Mouse (Mus musculus) cerebellum, adult 2 months (tissue): ENCODE results near the gene Top1. TPM values are rescaled to one million over a fixed set of nuclear protein-coding genes. Genes with fewer than 3 reads are reported as not detected.

Experiments used
- DNase-seq, 2 experiments: peaks; one replicate each; pipeline ENCODE4 v3.0.0; 2021
- H3K27ac ChIP-seq: fragments of 200-500 bp; 2 replicates; pipeline ENCODE4 v1.5.1; 2012; ENCODE audit warnings: low read length, control low read depth, inconsistent platforms; ENCODE audit not compliant: insufficient read depth
- H3K27me3 ChIP-seq: fragments of 200-500 bp; 2 replicates; pipeline ENCODE4 v1.6.1; 2012; ENCODE audit warnings: inconsistent platforms, mild to moderate bottlenecking, low read length, moderate library complexity; ENCODE audit not compliant: control insufficient read depth, insufficient read depth
- H3K4me1 ChIP-seq: fragments of 200-500 bp; 2 replicates; pipeline ENCODE4 v1.6.1; 2011; ENCODE audit warnings: low read length; ENCODE audit not compliant: control insufficient read depth, insufficient read depth
- H3K4me3 ChIP-seq: fragments of 200-500 bp; replicated peaks from 2 replicates; pipeline ENCODE3; 2011; ENCODE audit warnings: mild to moderate bottlenecking, low read depth, low read length, control low read depth; ENCODE audit not compliant: insufficient read depth
- CTCF ChIP-seq: fragments of 200-500 bp; IDR thresholded peaks from 2 replicates; pipeline ENCODE4 v1.5.1; 2011; ENCODE audit warnings: low read depth, mild to moderate bottlenecking, control low read depth, low read length, moderate library complexity, borderline replicate concordance; ENCODE audit not compliant: insufficient read depth
- POLR2A ChIP-seq: fragments of 200-500 bp; IDR thresholded peaks from 2 replicates; pipeline ENCODE4 v1.6.1; 2011; ENCODE audit warnings: low read length, control low read depth, borderline replicate concordance; ENCODE audit not compliant: insufficient read depth
- WGBS: fragments of 180-500 bp; shearing (Covaris S2); methylation state at CpG from one replicate; pipeline ENCODE4 v1.1.7; 2018; 5-methylcytosine and 5-hydroxymethylcytosine counted together
- polyA plus RNA-seq: library from polyadenylated mRNA; depleted of rRNA; stranded (reverse); fragments of >200 nt; gene quantifications from 2 replicates; pipeline ENCODE4 v1.2.3, GENCODE M21; 2012

The Top1 gene
- polyA plus RNA-seq, 1 experiment: 29.4 TPM

DNA sequence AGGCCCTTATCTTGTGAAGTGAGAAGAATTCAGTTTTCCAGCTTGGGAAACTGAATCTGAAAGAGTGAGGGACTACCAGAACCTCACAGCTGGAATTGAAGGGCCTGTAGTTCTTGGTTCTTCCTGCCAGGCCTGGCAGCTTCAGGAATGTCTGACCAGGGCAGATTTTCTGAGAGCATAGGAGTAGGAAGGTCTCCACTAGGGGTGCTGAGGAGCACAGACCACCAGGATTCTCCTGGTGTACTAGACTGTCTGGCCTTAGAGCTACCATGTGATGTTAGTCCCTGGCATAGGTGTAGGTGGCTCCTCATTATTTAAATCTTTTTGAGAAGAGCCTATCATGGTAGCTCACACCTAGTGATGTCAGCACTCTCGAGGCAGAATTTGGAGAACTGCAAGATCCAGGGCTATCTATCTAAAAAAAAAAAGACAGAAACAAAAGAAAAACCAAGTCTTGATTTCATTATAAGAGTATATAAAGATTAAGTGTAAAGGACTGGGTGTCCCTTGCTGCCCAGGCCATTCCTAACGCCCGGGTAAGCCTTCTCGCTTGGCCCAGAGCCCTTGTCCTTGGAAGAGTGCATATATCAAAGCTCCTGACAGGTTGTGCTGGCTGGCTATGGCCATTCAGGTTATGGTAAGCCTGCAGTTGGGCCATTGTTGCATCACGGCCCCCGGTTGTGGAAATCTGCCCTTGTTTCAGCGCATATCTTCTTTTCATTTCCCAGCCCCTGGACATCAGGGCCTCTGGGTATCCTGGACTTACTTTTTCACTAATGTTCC is 98.5 kb downstream of the Top1 start:
- no peaks in the 10 kb centered on the region for H3K27me3 ChIP-seq
- peak; percentile 51 to 55 for DNase-seq
- TF ChIP-seq CTCF (peak; percentile 41; the same call in 1 of the 2 replicates), POLR2A (no peak)
- H3K4me1 ChIP-seq: peaks cover 20% of the 10 kb centered on the region
- no peak overlapping the region for H3K27ac ChIP-seq
- WGBS: 62% methylated on average over 7 of the region's 7 CpGs
- no peak overlapping the region for H3K4me3 ChIP-seq

DNA sequence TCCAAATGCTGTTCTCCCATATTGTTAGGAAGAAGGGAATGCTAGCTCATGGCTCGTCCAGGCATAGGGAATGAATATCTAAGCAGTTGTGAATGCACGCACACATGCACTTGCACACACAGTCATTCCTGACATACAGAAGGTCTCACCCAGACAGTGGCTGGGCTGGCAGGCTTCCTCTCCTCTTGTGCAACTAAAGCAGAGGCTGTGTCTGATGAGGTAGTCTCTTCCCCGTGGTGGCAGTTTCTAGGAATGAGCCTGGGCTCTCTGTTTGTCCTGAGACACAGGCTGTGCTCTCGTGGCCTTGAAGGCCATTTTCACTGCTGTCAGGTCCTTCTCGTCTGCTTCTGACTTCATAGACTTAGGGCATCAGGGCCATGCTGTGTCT is 99.1 kb downstream of the Top1 start:
- WGBS: 75% methylated on average over 5 of the region's 5 CpGs
- H3K4me1 ChIP-seq: peaks cover 17% of the 10 kb centered on the region
- no peak overlapping the region for H3K27ac ChIP-seq
- H3K27me3 ChIP-seq: no peaks in the 10 kb centered on the region
- no peak overlapping the region for H3K4me3 ChIP-seq
- no peak for TF ChIP-seq POLR2A
- no peak for TF ChIP-seq CTCF
- DNase-seq: no peak

DNA sequence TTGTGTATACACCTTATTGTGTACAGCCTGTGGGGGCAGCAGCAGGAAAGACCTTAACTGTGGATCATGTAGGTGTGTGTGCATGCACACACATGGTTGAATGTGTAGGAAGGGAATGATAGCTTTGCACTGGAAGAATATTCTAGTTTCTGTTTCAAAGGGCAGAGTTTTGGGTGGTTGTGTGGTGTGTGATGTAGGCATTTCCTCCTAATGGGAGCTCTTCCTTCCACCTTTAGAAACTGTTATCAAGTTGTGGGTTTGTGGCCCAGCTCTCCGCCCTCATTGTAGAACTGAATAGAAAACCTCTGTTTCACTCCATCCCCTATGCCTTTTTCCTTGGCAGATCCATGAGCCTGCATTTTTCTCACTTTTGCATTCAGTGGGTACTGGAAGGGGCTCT is 99.8 kb downstream of the Top1 start:
- no peak overlapping the region for H3K4me3 ChIP-seq
- no peaks in the 10 kb centered on the region for H3K27me3 ChIP-seq
- no peak for TF ChIP-seq POLR2A
- no peak for TF ChIP-seq CTCF
- H3K27ac ChIP-seq: no peak overlapping the region
- no peak for DNase-seq
- WGBS: 97% methylated on average over 1 of the region's 1 CpGs
- H3K4me1 ChIP-seq: peaks cover 17% of the 10 kb centered on the region

DNA sequence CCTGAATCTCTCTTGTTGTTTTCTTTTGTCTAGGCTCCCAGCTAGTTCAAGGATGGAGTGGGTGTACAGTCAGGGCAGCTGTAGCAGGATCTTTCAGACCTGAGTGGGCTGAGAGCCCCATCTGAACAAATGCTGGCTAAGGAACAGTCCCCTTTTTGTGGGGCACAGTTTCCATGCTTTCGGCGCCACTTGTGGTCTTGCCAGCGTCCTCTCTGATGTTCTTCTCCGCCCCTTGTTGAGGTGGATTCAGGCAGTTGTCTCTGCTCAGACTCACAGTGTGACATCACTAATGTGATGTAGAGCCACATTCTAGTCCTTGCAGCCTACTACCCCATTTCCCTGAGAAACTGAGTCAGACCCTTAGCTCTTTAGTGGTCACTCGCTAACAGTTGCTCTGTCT is 100.9 kb downstream of the Top1 start:
- H3K4me3 ChIP-seq: no peak overlapping the region
- 86% methylated on average over 5 of the region's 5 CpGs for WGBS
- no peak overlapping the region for H3K27ac ChIP-seq
- H3K4me1 ChIP-seq: peaks cover 12% of the 10 kb centered on the region
- H3K27me3 ChIP-seq: no peaks in the 10 kb centered on the region
- TF ChIP-seq CTCF (no peak), POLR2A (no peak)
- DNase-seq: no peak

DNA sequence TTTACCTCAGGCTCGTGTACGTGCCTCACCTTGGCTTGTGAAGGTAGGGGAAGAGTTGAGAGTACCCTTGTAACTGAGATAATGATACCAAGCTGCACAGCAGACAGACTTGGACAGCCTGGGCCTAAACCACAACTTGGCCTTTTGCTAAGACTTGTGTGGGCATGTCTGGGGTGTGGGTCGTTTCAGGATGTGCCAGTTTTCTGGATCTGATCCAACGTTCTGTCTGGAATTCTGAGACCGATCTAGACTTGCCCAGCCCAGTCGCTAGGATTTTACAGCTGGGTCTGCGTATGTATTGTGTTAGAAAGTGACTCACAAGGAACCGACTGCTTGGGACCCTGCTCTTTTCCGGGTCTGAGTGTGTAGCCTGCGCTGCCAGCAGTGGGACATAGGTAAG is 101.4 kb downstream of the Top1 start:
- no peak overlapping the region for H3K4me3 ChIP-seq
- no peaks in the 10 kb centered on the region for H3K27me3 ChIP-seq
- no peak for DNase-seq
- peaks cover 10% of the 10 kb centered on the region for H3K4me1 ChIP-seq
- H3K27ac ChIP-seq: no peak overlapping the region
- TF ChIP-seq CTCF: no peak
- no peak for TF ChIP-seq POLR2A
- 63% methylated on average over 10 of the region's 10 CpGs for WGBS

DNA sequence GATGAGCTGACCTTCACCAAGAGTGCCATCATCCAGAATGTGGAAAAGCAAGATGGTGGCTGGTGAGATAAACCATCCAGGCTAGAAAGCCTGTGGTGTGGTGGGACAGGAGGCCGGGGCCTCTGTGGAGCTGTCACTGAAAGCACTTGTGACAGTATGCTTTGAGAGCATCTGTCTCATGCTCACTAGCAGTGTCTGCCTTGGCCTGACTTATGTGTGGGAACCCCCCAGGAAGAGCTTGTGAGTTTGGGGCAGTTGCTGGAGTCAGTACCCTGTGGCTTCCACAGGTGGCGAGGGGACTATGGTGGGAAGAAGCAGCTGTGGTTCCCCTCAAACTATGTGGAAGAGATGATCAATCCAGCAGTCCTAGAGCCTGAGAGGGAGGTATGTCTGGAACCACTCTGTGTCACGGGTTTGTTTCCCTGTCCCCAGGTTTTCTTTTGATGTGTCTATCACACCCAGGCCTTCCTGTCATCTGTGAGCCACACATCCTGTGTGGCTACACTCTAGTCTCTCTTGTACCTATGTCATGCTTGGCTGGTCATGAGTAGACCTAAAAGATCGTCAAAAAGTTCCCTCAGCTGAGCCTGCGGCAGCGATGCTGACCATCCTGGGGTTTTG is 111.0 kb downstream of the Top1 start:
- no peak overlapping the region for H3K27ac ChIP-seq
- H3K4me3 ChIP-seq: no peak overlapping the region
- H3K27me3 ChIP-seq: no peaks in the 10 kb centered on the region
- TF ChIP-seq POLR2A: no peak
- no peak for TF ChIP-seq CTCF
- no peak for DNase-seq
- WGBS: 82% methylated on average over 6 of the region's 6 CpGs
- no peaks in the 10 kb centered on the region for H3K4me1 ChIP-seq

DNA sequence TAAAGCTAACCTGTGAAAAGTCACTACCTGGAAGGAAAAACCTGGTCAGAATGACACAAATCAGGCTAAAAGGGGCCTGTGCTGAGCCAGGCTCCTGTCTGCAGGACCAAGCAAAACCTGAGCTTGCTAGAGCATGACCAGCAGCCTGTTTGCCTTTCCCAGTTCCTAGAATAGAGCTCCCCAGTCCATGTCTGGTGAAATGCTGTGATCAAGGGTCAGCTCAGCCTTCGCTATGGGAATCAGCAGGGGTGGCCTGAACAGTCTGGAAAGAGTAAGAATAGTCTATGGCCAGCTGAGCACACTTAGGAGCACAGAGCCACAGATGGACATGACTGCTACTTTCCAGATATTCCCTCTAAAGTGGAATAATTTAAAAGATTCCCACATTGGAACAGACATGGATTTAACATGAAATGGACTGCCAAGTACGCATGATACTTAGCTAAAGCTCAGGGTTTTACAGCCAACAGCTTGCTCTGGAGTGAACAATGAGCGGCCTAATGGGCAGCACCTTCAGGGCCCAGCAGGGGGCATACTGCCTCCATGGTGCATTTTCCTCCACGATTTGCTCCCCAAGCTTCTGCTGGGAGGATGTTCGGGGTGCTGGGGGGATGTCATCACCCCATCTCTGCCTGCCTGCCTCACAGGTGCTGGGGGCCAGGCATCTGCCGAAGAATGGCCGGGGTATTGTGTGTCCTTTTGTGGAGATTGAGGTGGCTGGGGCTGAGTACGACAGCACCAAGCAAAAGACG is 114.9 kb downstream of the Top1 start:
- H3K4me1 ChIP-seq: no peaks in the 10 kb centered on the region; the same call in 1 of the 2 replicates
- TF ChIP-seq POLR2A (no peak), CTCF (peak; percentile 52)
- 73% methylated on average over 9 of the region's 9 CpGs for WGBS
- DNase-seq: peak in 1 of 2 experiments; percentile 47
- H3K27me3 ChIP-seq: no peaks in the 10 kb centered on the region
- no peak overlapping the region for H3K4me3 ChIP-seq
- no peak overlapping the region for H3K27ac ChIP-seq
